Mouse (Mus musculus) forebrain, postnatal 0 days (tissue): ENCODE measurements at regions not wholly inside any gene's neighbourhood (a gene's known extent, or its start where the extent isn't known, plus 50 kb on each side); places are given as distances from the start of the nearest gene placed in this dataset.
A peak's percentile ranks its signal among the peaks of the same experiment; 100 is the strongest.

Experiments used
- ATAC-seq: fragments of 200-750 bp; cut with Nextera tagmentation; 2 replicates; pipeline ENCODE4 v1.8.0; 2017; ENCODE audit warnings: mild to moderate bottlenecking, moderate library complexity
- DNase-seq: peaks from one replicate; pipeline ENCODE4 v3.0.0-alpha.2; 2015
- H3K27ac ChIP-seq: fragments of 300-500 bp; sonication (generic); 2 replicates; pipeline ENCODE4 v1.5.1; 2014; ENCODE audit warnings: low read depth, mild to moderate bottlenecking, antibody characterized with exemption, low read length, moderate library complexity, mixed read lengths
- H3K27me3 ChIP-seq: fragments of 300-500 bp; sonication (generic); 2 replicates; pipeline ENCODE4 v1.6.1; 2014; ENCODE audit warnings: mild to moderate bottlenecking, low read length, mixed read lengths; ENCODE audit not compliant: insufficient read depth
- H3K36me3 ChIP-seq: fragments of 300-500 bp; sonication (generic); 2 replicates; pipeline ENCODE4 v1.6.1; 2014; ENCODE audit warnings: mild to moderate bottlenecking, moderate library complexity; ENCODE audit not compliant: insufficient read depth
- H3K4me1 ChIP-seq: fragments of 300-500 bp; sonication (generic); 2 replicates; pipeline ENCODE4 v1.6.1; 2014; ENCODE audit warnings: antibody characterized with exemption; ENCODE audit not compliant: insufficient read depth
- H3K4me2 ChIP-seq: fragments of 300-500 bp; sonication (generic); 2 replicates; pipeline ENCODE4 v1.6.1; 2014; ENCODE audit warnings: low read depth, mild to moderate bottlenecking, moderate library complexity
- H3K4me3 ChIP-seq: fragments of 300-500 bp; sonication (generic); 2 replicates; pipeline ENCODE4 v1.5.1; 2014; ENCODE audit warnings: low read depth, low read length, mixed read lengths
- H3K9ac ChIP-seq: fragments of 300-500 bp; sonication (generic); 2 replicates; pipeline ENCODE4 v1.6.1; 2014; ENCODE audit warnings: mild to moderate bottlenecking
- H3K9me3 ChIP-seq: fragments of 300-500 bp; sonication (generic); 2 replicates; pipeline ENCODE4 v1.6.1; 2016; ENCODE audit warnings: low read length
- CTCF ChIP-seq: sonication (generic); IDR thresholded peaks from 2 replicates; pipeline ENCODE4 v1.5.1; 2016; ENCODE audit warnings: antibody characterized with exemption, control low read depth, low read depth
- WGBS: fragments of 180-500 bp; shearing (Covaris S2); extraction: QIAGEN DNeasy Blood & Tissue Kit; methylation state at CpG from one replicate; pipeline ENCODE4 v1.1.7; 2014; 5-methylcytosine and 5-hydroxymethylcytosine counted together

GRCm38 (mm10) chr11:42845795-42846194 lies 189.8 kb upstream of the Gm9972 start:
- Histone ChIP-seq H3K36me3 (no peaks in the 10 kb centered on the region), H3K9me3 (no peaks in the 10 kb centered on the region), H3K4me2 (no peak overlapping the region), H3K9ac (no peak overlapping the region), H3K4me1 (no peaks in the 10 kb centered on the region), H3K27ac (no peak overlapping the region), H3K4me3 (no peak overlapping the region), H3K27me3 (no peaks in the 10 kb centered on the region)
- no peak for ATAC-seq
- no peak for TF ChIP-seq CTCF
- WGBS = 72% methylated on average over 1 of the region's 1 CpGs
- DNase-seq = no peak

GRCm38 (mm10) chr11:42854411-42854810 lies 181.1 kb upstream of the Gm9972 start:
- no peak overlapping the region for H3K4me2 ChIP-seq
- H3K27ac ChIP-seq = no peak overlapping the region
- H3K9me3 ChIP-seq = no peaks in the 10 kb centered on the region
- 86% methylated on average over 4 of the region's 4 CpGs for WGBS
- no peak for TF ChIP-seq CTCF
- no peaks in the 10 kb centered on the region for H3K27me3 ChIP-seq
- no peak for DNase-seq
- no peak overlapping the region for H3K9ac ChIP-seq
- H3K4me1 ChIP-seq = no peaks in the 10 kb centered on the region
- no peaks in the 10 kb centered on the region for H3K36me3 ChIP-seq
- H3K4me3 ChIP-seq = no peak overlapping the region
- ATAC-seq = no peak

DNA sequence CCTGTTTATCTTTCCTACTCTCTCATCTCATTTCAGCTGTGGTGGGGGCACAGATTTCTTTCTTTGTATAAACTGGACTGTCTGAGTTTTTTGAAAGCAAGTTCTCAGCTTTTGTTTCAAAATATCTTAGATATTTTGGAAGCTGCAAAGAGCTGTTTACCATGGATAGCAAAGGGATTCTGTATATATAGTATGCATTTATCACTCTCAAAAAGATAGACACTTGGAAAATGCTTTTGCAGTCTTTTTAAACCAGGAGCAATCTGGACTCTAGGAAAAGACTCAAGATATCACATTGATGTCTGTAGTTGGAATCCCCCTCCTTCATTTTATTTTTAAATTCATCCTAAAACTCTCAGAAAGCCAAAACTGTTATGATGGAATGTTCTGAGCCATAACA lies 177.9 kb upstream of the Gm9972 start:
- no peaks in the 10 kb centered on the region for H3K36me3 ChIP-seq
- TF ChIP-seq CTCF = no peak
- no peak overlapping the region for H3K27ac ChIP-seq
- H3K4me1 ChIP-seq = no peaks in the 10 kb centered on the region
- H3K4me2 ChIP-seq = no peak overlapping the region
- no peaks in the 10 kb centered on the region for H3K27me3 ChIP-seq
- ATAC-seq = peak; percentile 51
- no peak overlapping the region for H3K9ac ChIP-seq
- H3K9me3 ChIP-seq = no peaks in the 10 kb centered on the region
- DNase-seq = peak; percentile 6
- H3K4me3 ChIP-seq = no peak overlapping the region

GRCm38 (mm10) chr11:42874056-42874455 lies 161.5 kb upstream of the Gm9972 start:
- no peak for TF ChIP-seq CTCF
- Histone ChIP-seq H3K4me3 (no peak overlapping the region), H3K27me3 (no peaks in the 10 kb centered on the region), H3K4me1 (no peaks in the 10 kb centered on the region), H3K4me2 (no peak overlapping the region), H3K36me3 (no peaks in the 10 kb centered on the region), H3K27ac (no peak overlapping the region), H3K9ac (no peak overlapping the region), H3K9me3 (no peaks in the 10 kb centered on the region)
- no peak for ATAC-seq
- WGBS = 76% methylated on average over 2 of the region's 2 CpGs
- no peak for DNase-seq

GRCm38 (mm10) chr11:42900024-42900423 lies 135.5 kb upstream of the Gm9972 start:
- ATAC-seq (no peak), DNase-seq (no peak)
- H3K4me3 ChIP-seq = no peak overlapping the region
- no peaks in the 10 kb centered on the region for H3K27me3 ChIP-seq
- no peak overlapping the region for H3K4me2 ChIP-seq
- no peak overlapping the region for H3K27ac ChIP-seq
- WGBS = 86% methylated on average over 4 of the region's 4 CpGs
- TF ChIP-seq CTCF = no peak
- no peak overlapping the region for H3K9ac ChIP-seq
- H3K9me3 ChIP-seq = no peaks in the 10 kb centered on the region
- H3K4me1 ChIP-seq = no peaks in the 10 kb centered on the region
- no peaks in the 10 kb centered on the region for H3K36me3 ChIP-seq

- no peak for TF ChIP-seq CTCF
- Histone ChIP-seq H3K4me3 (no peak overlapping the region), H3K27ac (no peak overlapping the region), H3K9ac (no peak overlapping the region), H3K4me1 (no peaks in the 10 kb centered on the region), H3K4me2 (no peak overlapping the region), H3K9me3 (no peaks in the 10 kb centered on the region), H3K36me3 (no peaks in the 10 kb centered on the region), H3K27me3 (no peaks in the 10 kb centered on the region)
- WGBS = 69% methylated on average over 5 of the region's 5 CpGs
- ATAC-seq (no peak), DNase-seq (no peak)
These were observed 132.0 kb upstream of the Gm9972 start for GRCm38 (mm10) chr11:42903459-42904012.

GRCm38 (mm10) chr11:42905561-42905960 lies 130.0 kb upstream of the Gm9972 start:
- no peak overlapping the region for H3K4me2 ChIP-seq

More at GRCm38 (mm10) chr11:42905561-42905960, 130.0 kb upstream of the Gm9972 start:
- DNase-seq (no peak), ATAC-seq (no peak)
- 84% methylated on average over 2 of the region's 2 CpGs for WGBS
- no peak for TF ChIP-seq CTCF
- H3K27ac ChIP-seq = no peak overlapping the region
- no peaks in the 10 kb centered on the region for H3K9me3 ChIP-seq
- H3K4me3 ChIP-seq = no peak overlapping the region
- H3K27me3 ChIP-seq = no peaks in the 10 kb centered on the region
- H3K36me3 ChIP-seq = no peaks in the 10 kb centered on the region
- H3K4me1 ChIP-seq = no peaks in the 10 kb centered on the region
- H3K9ac ChIP-seq = no peak overlapping the region
